Mouse (Mus musculus) urinary bladder, adult 2 months (tissue): ENCODE results near the gene Usp29. TPM values are rescaled to one million over a fixed set of nuclear protein-coding genes. Genes with fewer than 3 reads are reported as not detected.

Experiments
- DNase-seq: peaks from one replicate; pipeline ENCODE4 v3.0.0; 2022; ENCODE audit warnings: low spot score
- polyA plus RNA-seq: library from polyadenylated mRNA; depleted of rRNA; stranded (reverse); fragments of >200 nt; gene quantifications from 2 replicates; pipeline ENCODE4 v1.2.3, GENCODE M21; 2012; rRNA removed

The Usp29 gene
- 0.78 and 0.84 TPM in 2 replicates for polyA plus RNA-seq

DNA sequence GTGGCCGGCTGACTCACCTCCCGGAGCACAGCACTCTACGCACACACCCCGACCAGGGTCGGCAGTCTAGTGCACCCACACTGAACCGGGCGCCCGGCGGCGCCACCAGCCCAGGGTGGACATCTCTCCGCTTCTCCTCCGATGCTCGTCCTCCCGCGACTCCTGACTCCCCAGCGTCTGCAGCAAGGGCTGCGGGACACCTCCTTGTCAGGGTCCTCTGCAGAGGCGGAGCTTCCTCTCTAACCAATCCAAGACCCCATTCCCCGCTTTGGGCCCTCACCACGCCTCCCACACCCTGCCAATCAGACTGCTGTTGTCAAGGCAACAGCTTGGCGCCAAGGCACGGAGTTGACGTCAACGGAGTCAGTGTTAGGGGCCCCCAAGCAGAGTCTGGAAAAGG is at the start of gene Usp29, which contains the start of gene Peg3:
Gene Usp29 (plus strand): TSS at position 338 of the 400 bp plus-strand sequence.
Gene Peg3 (minus strand): TSS at position 191 of the 400 bp plus-strand sequence.
- peak; percentile 65 for DNase-seq

- DNase-seq: no peak
These were observed 44.9 kb upstream of the Usp29 start for GRCm38 (mm10) chr7:6685511-6685910.

GRCm38 (mm10) chr7:6696241-6697045 is 33.9 kb upstream of the Usp29 start, which contains the start of gene Zim1:
Gene Zim1 (minus strand): TSS chr7:6696450.
- DNase-seq: peak; percentile 64

DNA sequence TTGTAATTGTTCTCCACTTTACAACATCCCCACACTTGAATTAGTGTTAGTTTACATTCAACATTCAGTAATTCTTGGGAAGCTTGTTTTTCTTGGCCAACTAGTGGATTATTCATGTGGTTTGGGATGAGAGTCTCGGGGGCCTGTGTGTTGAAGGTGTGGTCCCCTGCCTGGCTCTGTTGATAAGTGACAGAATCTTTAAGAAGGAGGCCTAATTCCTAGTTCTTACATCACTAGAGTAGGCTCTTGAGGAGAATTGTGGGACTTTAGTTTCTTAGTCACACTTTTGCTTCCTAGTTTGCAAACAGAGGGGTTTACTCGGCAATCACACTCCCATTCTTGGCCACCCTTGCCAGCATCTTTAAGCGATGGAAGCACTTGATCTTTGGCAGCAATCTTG is 31.1 kb upstream of the Usp29 start:
- no peak for DNase-seq

DNA sequence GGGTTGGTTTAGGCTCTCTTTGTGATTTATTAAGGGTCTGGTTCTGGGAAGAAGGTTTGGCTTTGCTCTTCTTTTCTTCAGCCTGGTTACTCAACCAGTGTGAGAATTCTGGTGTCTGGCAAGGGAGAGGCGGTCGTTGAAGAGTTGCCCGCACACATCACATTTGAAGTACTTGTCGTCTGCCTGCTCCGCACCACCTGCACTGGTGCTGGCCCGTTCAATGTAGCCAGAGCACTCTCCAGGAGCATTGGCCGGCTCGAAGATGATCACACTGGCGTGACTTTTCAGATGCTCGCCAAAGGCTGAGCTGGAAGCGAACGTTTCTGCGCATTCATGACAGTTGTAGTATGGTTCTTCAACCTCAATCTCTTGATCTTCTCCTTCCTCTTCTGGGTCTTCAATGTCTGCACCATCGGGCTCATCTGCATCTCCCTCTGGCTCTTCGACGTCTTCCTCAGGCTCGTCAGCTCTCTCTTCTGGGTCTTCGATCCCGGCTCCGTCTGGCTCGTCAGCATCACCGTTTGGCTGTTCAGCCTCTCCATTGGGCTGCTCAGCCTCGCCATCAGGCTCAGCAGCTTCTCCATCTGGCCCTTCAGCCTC is 22.9 kb upstream of the Usp29 start:
- DNase-seq: no peak

DNA sequence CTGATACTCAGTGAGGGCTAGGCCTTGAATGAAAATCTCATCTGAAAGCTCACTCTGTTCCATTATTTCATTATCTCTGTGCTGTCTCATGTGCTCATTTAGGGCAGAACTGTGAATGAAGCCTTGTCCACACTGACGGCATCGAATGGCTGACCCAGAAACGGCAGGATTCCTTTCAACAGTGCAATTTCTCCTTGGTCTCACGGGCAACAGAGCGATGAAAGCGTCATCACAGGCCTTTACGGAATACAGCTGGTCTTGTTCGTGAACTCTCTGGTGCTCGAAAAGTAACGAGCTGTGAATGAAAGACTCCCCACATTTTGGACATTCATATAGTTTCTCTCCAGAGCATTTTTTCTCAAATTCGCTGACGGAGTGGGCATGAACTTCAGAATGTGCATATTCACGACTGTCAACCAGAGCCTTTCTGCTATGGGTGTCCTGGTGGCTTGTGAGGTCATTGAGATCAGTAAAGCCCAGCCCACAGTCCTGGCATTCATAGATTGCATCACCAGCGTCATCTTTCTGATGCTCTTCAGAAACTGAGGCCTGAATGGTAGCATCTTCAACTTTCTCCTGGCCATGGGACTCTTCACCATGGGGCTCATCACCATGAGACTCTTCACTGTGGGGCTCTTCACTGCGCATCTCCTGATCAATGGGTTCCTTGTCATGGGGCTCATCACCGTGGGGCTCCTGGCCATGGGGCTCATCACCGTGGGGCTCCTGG is 21.8 kb upstream of the Usp29 start:
- no peak for DNase-seq

- no peak for DNase-seq
These were observed 21.0 kb upstream of the Usp29 start for GRCm38 (mm10) chr7:6709396-6709795.

DNA sequence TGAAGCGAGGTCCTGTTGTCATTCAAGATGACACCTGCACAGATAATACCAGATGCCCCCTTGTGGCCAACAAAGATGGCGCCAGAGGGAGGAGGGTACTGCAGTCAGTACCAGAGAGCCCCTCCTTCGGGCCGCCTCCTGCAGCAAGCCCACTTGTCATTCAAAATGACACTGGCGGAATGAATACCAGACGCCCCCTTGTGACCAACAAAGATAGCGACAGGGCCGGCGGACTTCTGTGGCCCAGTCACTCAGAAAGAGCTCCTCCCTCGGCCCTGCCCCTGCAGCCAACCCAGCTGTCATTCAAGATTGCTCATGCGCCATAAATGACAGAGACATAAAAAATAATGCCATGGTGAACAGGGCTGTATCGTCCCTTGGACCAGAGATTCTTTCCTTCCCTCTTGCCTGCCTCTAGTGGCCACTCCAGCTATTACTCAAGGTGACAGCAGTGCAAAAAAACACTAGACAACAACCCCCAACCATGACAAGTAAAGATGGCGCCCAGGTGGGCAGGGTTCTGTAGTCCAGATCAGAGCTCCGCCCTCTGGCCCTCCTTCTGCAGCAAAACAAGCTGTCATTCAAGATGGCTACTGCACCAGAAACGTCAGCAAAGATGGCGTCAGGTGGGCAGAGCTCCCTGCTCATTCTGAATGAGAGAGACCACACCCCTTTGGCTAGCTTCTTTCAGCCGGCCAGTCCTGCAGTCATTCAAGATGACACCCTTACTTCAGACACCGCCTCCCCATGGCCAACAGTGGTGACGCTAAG is 2.8 kb upstream of the Usp29 start:
- DNase-seq: peak; percentile 34

- DNase-seq: peak; percentile 57
These were observed 2.0 kb upstream of the Usp29 start for GRCm38 (mm10) chr7:6728263-6728931.

- peak; percentile 63 for DNase-seq
These were observed 1.1 kb upstream of the Usp29 start for GRCm38 (mm10) chr7:6729061-6729817.

GRCm38 (mm10) chr7:6730801-6731200 is 423 bp downstream of the Usp29 start:
- DNase-seq: no peak

GRCm38 (mm10) chr7:6731373-6731772 is 995 bp downstream of the Usp29 start:
- no peak for DNase-seq

GRCm38 (mm10) chr7:6731930-6732329 is 1.6 kb downstream of the Usp29 start:
- no peak for DNase-seq

GRCm38 (mm10) chr7:6736060-6736459 is 5.7 kb downstream of the Usp29 start:
- DNase-seq: no peak

GRCm38 (mm10) chr7:6744281-6744904 is 14.0 kb downstream of the Usp29 start:
- no peak for DNase-seq

DNA sequence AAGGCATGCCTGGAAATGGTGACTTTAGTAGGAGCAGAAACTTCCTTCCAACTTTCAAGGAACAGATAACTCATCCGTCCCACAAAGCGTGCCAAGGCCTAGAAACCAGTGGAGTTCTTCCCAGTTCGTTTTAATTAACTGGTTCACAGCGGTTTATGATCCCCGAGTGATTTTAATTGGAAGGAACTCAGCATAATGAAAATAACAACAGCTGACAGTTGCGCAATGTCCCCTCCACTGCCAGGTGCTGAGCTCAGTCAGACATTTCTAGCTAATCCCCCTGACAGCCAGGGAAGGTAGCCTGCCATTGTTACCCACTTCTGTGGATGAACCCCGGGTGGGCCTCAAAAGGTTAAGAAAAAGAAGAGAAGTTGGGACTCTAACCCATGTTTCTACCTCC is 18.8 kb downstream of the Usp29 start:
- DNase-seq: no peak

- no peak for DNase-seq
These were observed 23.1 kb downstream of the Usp29 start for GRCm38 (mm10) chr7:6753440-6753839.

DNA sequence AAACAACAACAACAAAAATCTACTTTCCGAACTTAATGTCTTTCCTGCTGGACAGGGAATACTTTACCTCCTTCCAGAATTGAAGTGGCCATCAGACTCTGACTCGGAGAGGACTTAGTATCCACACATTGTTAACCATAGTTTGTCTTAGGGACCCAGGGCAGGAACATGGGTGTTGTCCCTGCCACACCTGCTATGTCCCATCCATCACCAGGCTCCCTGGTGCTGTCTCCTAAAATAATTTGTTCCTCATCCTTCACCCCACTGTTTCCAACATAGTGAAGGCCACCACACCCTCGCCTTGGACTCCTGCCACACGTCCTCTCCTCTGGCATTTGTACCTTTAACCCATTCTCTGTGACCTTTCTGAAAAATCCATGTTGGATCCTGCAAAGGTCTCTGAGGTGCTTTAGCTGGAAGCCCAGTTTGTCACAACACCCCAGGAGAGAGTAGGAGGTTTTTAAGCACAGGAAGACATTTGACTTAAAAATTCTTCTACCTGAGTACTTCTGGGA is 26.5 kb downstream of the Usp29 start:
- DNase-seq: no peak

GRCm38 (mm10) chr7:6759698-6760097 is 29.3 kb downstream of the Usp29 start:
- DNase-seq: no peak

GRCm38 (mm10) chr7:6760170-6760569 is 29.8 kb downstream of the Usp29 start:
- DNase-seq: no peak
